Mouse (Mus musculus) urinary bladder, postnatal 14 days (tissue): Measurements from ENCODE around the gene Enpp1.
A peak's percentile ranks its signal among the peaks of the same experiment; 100 is the strongest.

Experiments used
- DNase-seq: peaks from one replicate; pipeline ENCODE4 v3.0.0; 2021; ENCODE audit warnings: low spot score

Enpp1 gene

GRCm38 (mm10) chr10:24710361-24710760, 1.6 kb downstream of the Enpp1 start:
- DNase-seq, result no peak

GRCm38 (mm10) chr10:24707745-24708144, 4.2 kb downstream of the Enpp1 start:
- DNase-seq, result no peak

GRCm38 (mm10) chr10:24706431-24707140, 5.4 kb downstream of the Enpp1 start:
- DNase-seq, result no peak

- DNase-seq, result no peak
Measured at GRCm38 (mm10) chr10:24702698-24703097, 9.3 kb downstream of the Enpp1 start.

GRCm38 (mm10) chr10:24698131-24698775, 13.7 kb downstream of the Enpp1 start:
- DNase-seq, result no peak

GRCm38 (mm10) chr10:24696761-24697160, 15.2 kb downstream of the Enpp1 start:
- no peak for DNase-seq

GRCm38 (mm10) chr10:24695786-24696185, 16.2 kb downstream of the Enpp1 start:
- DNase-seq, result no peak

- no peak for DNase-seq
Measured at GRCm38 (mm10) chr10:24682518-24683104, 29.3 kb downstream of the Enpp1 start.

GRCm38 (mm10) chr10:24677681-24678080, 34.3 kb downstream of the Enpp1 start:
- no peak for DNase-seq

- no peak for DNase-seq
Measured at GRCm38 (mm10) chr10:24674261-24674660, 37.7 kb downstream of the Enpp1 start.

GRCm38 (mm10) chr10:24672948-24673347, 39.0 kb downstream of the Enpp1 start:
- no peak for DNase-seq

GRCm38 (mm10) chr10:24670548-24670947, 41.4 kb downstream of the Enpp1 start:
- no peak for DNase-seq

GRCm38 (mm10) chr10:24650990-24651569, 60.9 kb downstream of the Enpp1 start:
- DNase-seq, result no peak

GRCm38 (mm10) chr10:24647996-24648738, 63.8 kb downstream of the Enpp1 start:
- peak; percentile 48 for DNase-seq

- DNase-seq, result no peak
Measured at GRCm38 (mm10) chr10:24645169-24645568, 66.8 kb downstream of the Enpp1 start.

GRCm38 (mm10) chr10:24642796-24643580, 69.0 kb downstream of the Enpp1 start:
- DNase-seq, result no peak

GRCm38 (mm10) chr10:24641416-24642140, 70.4 kb downstream of the Enpp1 start:
- no peak for DNase-seq

- no peak for DNase-seq
Measured at GRCm38 (mm10) chr10:24640186-24640875, 71.6 kb downstream of the Enpp1 start.

GRCm38 (mm10) chr10:24639596-24639995, 72.4 kb downstream of the Enpp1 start:
- DNase-seq, result peak; percentile 37
